Mouse (Mus musculus): Measurements from ENCODE around the gene Ptcra. TPM values are rescaled to one million over a fixed set of nuclear protein-coding genes. Genes with fewer than 3 reads are reported as not detected.
A peak's percentile ranks its signal among the peaks of the same experiment; 100 is the strongest.
"Not testable (repeated sequence)": the region's sequence is repeated elsewhere in the genome, so short reads cannot be mapped to it uniquely, and the experiment has no call there.

Ptcra gene
- not detected for total RNA-seq (2021)

GRCm38 (mm10) chr17:46763544-46763943 is at the start of gene Ptcra:
Ptcra (minus strand) TSS chr17:46763712.
- intact Hi-C loops (cut with DNase I): no loop called here
- DNase-seq (ENCODE audit: extremely low spot score in 1 of 2, low spot score in 2 of 2): no peak

GRCm38 (mm10) chr17:46812442-46812841 is 48.9 kb upstream of the Ptcra start:
- DNase-seq (ENCODE audit: extremely low spot score in 1 of 2, low spot score in 2 of 2): no peak
- intact Hi-C loops (cut with DNase I): no loop called here

- DNase-seq (ENCODE audit: extremely low spot score in 1 of 2, low spot score in 2 of 2): no peak
- intact Hi-C loops (cut with DNase I): no loop called here
Measured at GRCm38 (mm10) chr17:46810672-46811071, 47.2 kb upstream of the Ptcra start.

GRCm38 (mm10) chr17:46809131-46809830 is 45.8 kb upstream of the Ptcra start:
- DNase-seq (ENCODE audit: extremely low spot score in 1 of 2, low spot score in 2 of 2): no peak
- intact Hi-C loops (cut with DNase I): no loop called here

- intact Hi-C loops (cut with DNase I): no loop called here
Measured at GRCm38 (mm10) chr17:46808376-46808775, 44.9 kb upstream of the Ptcra start.

GRCm38 (mm10) chr17:46801761-46802160 is 38.2 kb upstream of the Ptcra start:
- DNase-seq (ENCODE audit: extremely low spot score in 1 of 2, low spot score in 2 of 2): no peak

More at GRCm38 (mm10) chr17:46808376-46808775, 44.9 kb upstream of the Ptcra start:
- DNase-seq (ENCODE audit: extremely low spot score in 1 of 2, low spot score in 2 of 2): no peak

GRCm38 (mm10) chr17:46799680-46800079 is 36.2 kb upstream of the Ptcra start:
- no peak for DNase-seq (ENCODE audit: extremely low spot score in 1 of 2, low spot score in 2 of 2)
- intact Hi-C loops (cut with DNase I): no loop called here

More at GRCm38 (mm10) chr17:46801761-46802160, 38.2 kb upstream of the Ptcra start:
- intact Hi-C loops (cut with DNase I): no loop called here

- no peak for DNase-seq (ENCODE audit: extremely low spot score in 1 of 2, low spot score in 2 of 2)
- intact Hi-C loops (cut with DNase I): no loop called here
Measured at GRCm38 (mm10) chr17:46797386-46797785, 33.9 kb upstream of the Ptcra start.

GRCm38 (mm10) chr17:46796743-46797142 is 33.2 kb upstream of the Ptcra start:
- intact Hi-C loops (cut with DNase I): no loop called here
- no peak for DNase-seq (ENCODE audit: extremely low spot score in 1 of 2, low spot score in 2 of 2)

- intact Hi-C loops (cut with DNase I): no loop called here
- DNase-seq (ENCODE audit: extremely low spot score in 1 of 2, low spot score in 2 of 2): no peak
Measured at GRCm38 (mm10) chr17:46792963-46793362, 29.5 kb upstream of the Ptcra start.

- intact Hi-C loops (cut with DNase I); DNase-seq (ENCODE audit: extremely low spot score in 1 of 2, low spot score in 2 of 2): not testable (repeated sequence)
Measured at GRCm38 (mm10) chr17:46787974-46788373, 24.5 kb upstream of the Ptcra start.

GRCm38 (mm10) chr17:46786952-46787351 is 23.4 kb upstream of the Ptcra start:
- no peak for DNase-seq (ENCODE audit: extremely low spot score in 1 of 2, low spot score in 2 of 2)
- intact Hi-C loops (cut with DNase I): no loop called here

GRCm38 (mm10) chr17:46783222-46783565 is 19.7 kb upstream of the Ptcra start:
- intact Hi-C loops (cut with DNase I): loop anchor here (2.0 kb wide), 1 partner anchor 106 kb away; no protein-coding TSS in a partner anchor
- no peak for DNase-seq (ENCODE audit: extremely low spot score in 1 of 2, low spot score in 2 of 2)

GRCm38 (mm10) chr17:46782341-46783221 is 19.1 kb upstream of the Ptcra start, which contains the start of gene Rpl7l1:
Rpl7l1 (minus strand) TSS chr17:46782672.
- peak; percentile 85 to 95 for DNase-seq (ENCODE audit: extremely low spot score in 1 of 2, low spot score in 2 of 2)
- intact Hi-C loops (cut with DNase I): loop anchor here (2.0 kb wide), 1 partner anchor 106 kb away; no protein-coding TSS in a partner anchor

- intact Hi-C loops (cut with DNase I): loop anchor here (2.0 kb wide), 1 partner anchor 107 kb away; no protein-coding TSS in a partner anchor
- DNase-seq (ENCODE audit: extremely low spot score in 1 of 2, low spot score in 2 of 2): no peak
Measured at GRCm38 (mm10) chr17:46781876-46782275, 18.4 kb upstream of the Ptcra start.

- no peak for DNase-seq (ENCODE audit: extremely low spot score in 1 of 2, low spot score in 2 of 2)
- intact Hi-C loops (cut with DNase I): no loop called here
Measured at GRCm38 (mm10) chr17:46776087-46776486, 12.6 kb upstream of the Ptcra start.

- intact Hi-C loops (cut with DNase I): no loop called here
- no peak for DNase-seq (ENCODE audit: extremely low spot score in 1 of 2, low spot score in 2 of 2)
Measured at GRCm38 (mm10) chr17:46775070-46775469, 11.6 kb upstream of the Ptcra start.

GRCm38 (mm10) chr17:46774131-46774472 is 10.6 kb upstream of the Ptcra start:
- no peak for DNase-seq (ENCODE audit: extremely low spot score in 1 of 2, low spot score in 2 of 2)
- intact Hi-C loops (cut with DNase I): no loop called here

GRCm38 (mm10) chr17:46773278-46774130 is 10.0 kb upstream of the Ptcra start:
- DNase-seq (ENCODE audit: extremely low spot score in 1 of 2, low spot score in 2 of 2): no peak
- intact Hi-C loops (cut with DNase I): no loop called here
